Mouse (Mus musculus): ENCODE measurements around the gene Adap2. TPM values are rescaled to one million over a fixed set of nuclear protein-coding genes. Genes with fewer than 3 reads are reported as not detected.

The Adap2 gene
- polyA plus RNA-seq, 1 experiment from 2014 or later, result 3.4 TPM

DNA sequence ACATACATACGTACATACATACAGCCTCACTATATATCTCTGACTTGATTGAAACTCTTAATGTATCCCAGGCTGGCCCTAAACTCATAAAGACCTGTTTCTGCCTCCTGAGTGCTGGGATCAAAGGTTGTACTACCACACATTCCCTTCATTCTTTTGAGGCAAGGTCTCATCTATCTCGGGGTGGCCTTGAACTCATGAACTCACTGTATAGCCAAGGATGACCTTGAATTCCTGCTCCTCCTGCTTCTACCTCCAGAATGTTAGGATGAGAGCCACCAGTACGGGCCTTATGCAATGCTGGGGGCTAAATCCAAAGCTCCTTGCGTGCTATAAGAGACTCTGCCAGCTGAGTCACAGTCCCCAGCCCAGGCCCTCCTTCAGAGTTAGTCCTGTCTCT is 7.1 kb downstream of the Adap2 start:
- peaks cover 5% of the 10 kb centered on the region; the same call in 1 of the 2 replicates for H3K27me3 ChIP-seq (replicated peaks)
- H3K27ac ChIP-seq (replicated peaks), result no peak overlapping the region
- H3K4me2 ChIP-seq, result no peak overlapping the region
- no peaks in the 10 kb centered on the region for H3K9me3 ChIP-seq (replicated peaks)
- H3K4me1 ChIP-seq, result no peaks in the 10 kb centered on the region
- H3K9ac ChIP-seq (replicated peaks), result no peak overlapping the region
- ATAC-seq (ENCODE audit: low FRiP score), result no peak
- 86% methylated on average over 4 of the region's 4 CpGs for WGBS
- no peak overlapping the region for H3K4me3 ChIP-seq (replicated peaks)
- no peaks in the 10 kb centered on the region for H3K36me3 ChIP-seq

DNA sequence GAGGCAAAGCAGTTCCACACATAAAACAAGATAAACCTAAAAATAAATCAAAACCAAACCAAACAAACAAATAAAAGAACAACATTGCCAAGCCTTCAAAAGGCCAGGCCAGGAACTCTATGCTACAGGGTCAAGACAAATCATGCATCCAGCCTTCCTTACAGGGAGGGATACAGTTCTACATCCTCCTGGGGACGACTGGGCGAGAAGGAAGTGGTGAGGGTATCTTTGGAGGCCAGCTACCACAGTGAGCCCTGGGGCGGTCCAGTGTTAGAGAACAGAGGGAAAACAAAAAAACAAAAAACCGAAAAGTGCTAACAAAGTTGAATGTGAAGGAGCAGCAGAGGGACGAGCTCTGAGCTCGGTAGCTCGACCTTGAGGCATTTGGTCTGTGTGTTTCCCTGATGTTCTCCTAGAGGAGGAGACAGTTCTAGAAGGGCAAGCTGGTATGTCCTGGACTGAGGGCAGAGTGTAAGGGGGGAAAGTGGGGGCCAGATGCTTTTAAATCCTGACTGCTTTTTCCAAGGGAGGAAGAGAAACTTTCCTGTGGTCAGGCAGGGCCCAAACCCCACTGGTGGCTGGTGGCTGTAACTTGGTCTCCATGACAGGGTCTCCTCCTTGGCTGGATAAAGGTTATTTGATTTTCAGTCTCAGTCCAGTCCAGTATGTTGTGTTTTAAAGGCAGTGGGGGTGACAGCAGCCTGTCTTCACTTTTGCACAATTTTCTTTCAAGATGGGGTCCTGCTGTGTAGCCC is 9.6 kb downstream of the Adap2 start:
- no peak for ATAC-seq (ENCODE audit: low FRiP score)
- H3K27me3 ChIP-seq (replicated peaks), result no peaks in the 10 kb centered on the region
- no peaks in the 10 kb centered on the region for H3K36me3 ChIP-seq
- H3K9me3 ChIP-seq (replicated peaks), result no peaks in the 10 kb centered on the region
- H3K27ac ChIP-seq (replicated peaks), result no peak overlapping the region
- H3K4me2 ChIP-seq, result no peak overlapping the region
- no peak overlapping the region for H3K4me3 ChIP-seq (replicated peaks)
- no peak overlapping the region for H3K9ac ChIP-seq (replicated peaks)
- no peaks in the 10 kb centered on the region for H3K4me1 ChIP-seq
- 76% methylated on average over 7 of the region's 7 CpGs for WGBS

DNA sequence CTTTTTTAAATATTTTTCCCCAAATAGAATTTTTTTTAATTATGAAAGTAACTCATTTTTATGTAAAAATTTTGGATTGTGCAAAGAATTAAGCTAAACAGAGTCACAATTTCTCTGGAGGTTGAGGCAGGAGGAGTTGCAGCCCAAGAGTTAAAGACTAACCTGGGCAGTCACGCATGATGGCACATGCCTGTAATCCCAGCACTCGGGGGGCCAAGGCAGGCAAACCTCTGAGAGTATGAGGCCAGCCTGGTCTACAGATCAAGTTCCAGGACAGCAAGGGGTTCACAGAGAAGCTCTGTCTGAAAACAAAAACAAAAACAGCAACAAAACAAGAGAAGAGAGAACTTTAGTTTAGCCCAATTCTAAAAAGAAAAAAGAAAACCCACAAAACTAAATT is 10.3 kb downstream of the Adap2 start:
- Histone ChIP-seq H3K4me2 (no peak overlapping the region), H3K9ac (replicated peaks) (no peak overlapping the region), H3K4me3 (replicated peaks) (no peak overlapping the region), H3K9me3 (replicated peaks) (no peaks in the 10 kb centered on the region), H3K4me1 (no peaks in the 10 kb centered on the region), H3K27ac (replicated peaks) (no peak overlapping the region), H3K36me3 (no peaks in the 10 kb centered on the region), H3K27me3 (replicated peaks) (no peaks in the 10 kb centered on the region)
- ATAC-seq (ENCODE audit: low FRiP score), result no peak
- 56% methylated on average over 2 of the region's 2 CpGs for WGBS

DNA sequence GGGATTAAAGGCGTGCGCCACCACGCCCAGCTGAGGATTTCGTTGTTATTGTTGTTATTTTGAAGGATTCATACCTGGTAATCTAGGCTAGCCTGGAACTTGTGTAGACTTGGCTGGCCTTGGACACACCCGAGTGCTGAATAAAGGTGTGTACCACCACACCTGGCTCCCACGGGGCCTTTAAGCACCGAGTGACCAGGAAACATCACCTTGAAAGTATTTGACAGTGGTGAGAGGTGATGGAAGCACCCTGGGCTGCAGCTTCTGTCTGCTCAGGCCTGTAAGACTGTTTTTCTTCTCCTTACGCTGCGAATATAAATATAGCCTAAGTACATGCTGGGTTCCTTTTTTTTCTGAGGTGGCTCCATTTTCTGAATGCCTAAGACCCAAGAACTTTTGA is 14.2 kb downstream of the Adap2 start:
- Histone ChIP-seq H3K9me3 (replicated peaks) (no peaks in the 10 kb centered on the region), H3K4me1 (no peaks in the 10 kb centered on the region), H3K4me3 (replicated peaks) (no peak overlapping the region), H3K9ac (replicated peaks) (no peak overlapping the region), H3K27ac (replicated peaks) (no peak overlapping the region), H3K36me3 (no peaks in the 10 kb centered on the region), H3K4me2 (no peak overlapping the region), H3K27me3 (replicated peaks) (no peaks in the 10 kb centered on the region)
- no peak for ATAC-seq (ENCODE audit: low FRiP score)
- WGBS, result 92% methylated on average over 9 of the region's 9 CpGs

DNA sequence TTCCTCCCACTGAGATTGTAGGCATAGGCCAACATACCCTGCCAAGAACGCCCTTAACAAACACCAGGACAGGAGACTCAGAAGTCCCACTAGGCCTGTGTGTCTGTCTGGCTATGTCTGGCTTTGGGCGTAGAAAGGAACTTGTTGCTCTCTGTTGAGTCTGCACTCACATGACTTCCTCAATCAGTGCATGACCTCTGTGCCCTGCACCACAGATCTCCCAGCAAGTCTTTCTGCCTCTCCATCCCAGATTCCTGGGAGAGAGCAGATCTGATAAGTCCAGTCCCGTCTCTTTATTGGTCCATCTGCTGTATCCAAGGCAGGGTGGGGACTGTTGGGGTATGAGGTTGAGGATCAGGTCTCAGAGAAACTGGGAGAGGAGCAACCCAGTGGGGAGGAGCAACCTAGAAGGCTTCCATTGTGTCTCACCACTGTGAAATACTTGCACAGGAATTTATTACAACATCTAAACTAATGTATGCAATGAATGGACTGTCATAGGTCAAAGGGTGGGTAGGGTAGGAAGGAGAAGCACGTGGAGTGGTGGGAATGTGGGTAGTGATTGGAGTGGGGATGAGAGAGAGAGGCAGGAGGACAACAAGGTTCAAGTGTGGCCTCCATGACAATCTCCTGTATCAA is 14.8 kb downstream of the Adap2 start:
- Histone ChIP-seq H3K27ac (replicated peaks) (no peak overlapping the region), H3K9ac (replicated peaks) (no peak overlapping the region), H3K9me3 (replicated peaks) (no peaks in the 10 kb centered on the region), H3K27me3 (replicated peaks) (no peaks in the 10 kb centered on the region), H3K4me2 (no peak overlapping the region), H3K36me3 (no peaks in the 10 kb centered on the region), H3K4me1 (no peaks in the 10 kb centered on the region), H3K4me3 (replicated peaks) (no peak overlapping the region)
- 83% methylated on average over 4 of the region's 4 CpGs for WGBS
- ATAC-seq (ENCODE audit: low FRiP score), result no peak

DNA sequence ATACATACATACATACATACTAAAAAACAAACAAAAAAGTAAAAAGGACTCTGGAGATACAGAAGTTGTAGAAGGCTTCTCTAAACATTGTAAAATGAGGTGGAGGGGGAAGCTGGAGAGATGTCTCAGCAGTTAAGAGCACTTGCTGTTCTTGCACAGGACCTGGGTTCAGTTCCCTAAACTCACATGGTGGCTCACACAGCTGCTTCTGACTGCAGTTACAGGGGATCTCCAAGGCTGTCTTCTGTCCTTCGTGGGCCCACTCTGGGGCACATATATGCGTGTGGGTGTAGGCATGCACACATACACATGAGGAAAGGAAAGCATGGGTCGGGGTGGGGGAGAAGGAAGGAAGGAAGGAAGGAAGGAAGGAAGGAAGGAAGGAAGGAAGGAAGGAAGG is 15.7 kb downstream of the Adap2 start:
- ATAC-seq (ENCODE audit: low FRiP score), result no peak
- H3K9me3 ChIP-seq (replicated peaks), result no peaks in the 10 kb centered on the region
- H3K36me3 ChIP-seq, result no peaks in the 10 kb centered on the region
- H3K4me2 ChIP-seq, result no peak overlapping the region
- no peak overlapping the region for H3K4me3 ChIP-seq (replicated peaks)
- no peaks in the 10 kb centered on the region for H3K4me1 ChIP-seq
- H3K9ac ChIP-seq (replicated peaks), result no peak overlapping the region
- H3K27me3 ChIP-seq (replicated peaks), result no peaks in the 10 kb centered on the region
- whole genome bisulfite sequencing, result 87% methylated on average over 3 of the region's 3 CpGs
- no peak overlapping the region for H3K27ac ChIP-seq (replicated peaks)

DNA sequence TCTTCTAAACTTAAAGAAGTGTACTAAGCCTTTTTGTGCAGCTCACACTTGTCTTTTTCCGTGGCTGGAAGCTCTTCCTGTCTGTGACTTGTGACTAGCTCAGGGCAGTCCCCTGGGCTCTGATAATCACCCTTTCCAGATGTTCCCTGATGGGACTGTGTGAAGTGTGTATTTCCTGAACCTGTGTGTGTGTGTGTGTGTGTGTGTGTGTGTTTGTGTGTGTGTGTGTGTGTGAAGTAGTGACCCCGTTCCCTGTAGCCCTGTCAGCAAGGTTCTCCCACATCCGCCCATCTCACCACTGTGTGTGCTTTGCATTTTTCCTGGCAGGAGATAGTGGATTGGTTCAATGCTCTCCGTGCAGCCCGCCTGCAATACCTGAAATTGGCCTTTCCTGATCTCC is 16.4 kb downstream of the Adap2 start:
- 79% methylated on average over 5 of the region's 5 CpGs for WGBS
- no peak for ATAC-seq (ENCODE audit: low FRiP score)

DNA sequence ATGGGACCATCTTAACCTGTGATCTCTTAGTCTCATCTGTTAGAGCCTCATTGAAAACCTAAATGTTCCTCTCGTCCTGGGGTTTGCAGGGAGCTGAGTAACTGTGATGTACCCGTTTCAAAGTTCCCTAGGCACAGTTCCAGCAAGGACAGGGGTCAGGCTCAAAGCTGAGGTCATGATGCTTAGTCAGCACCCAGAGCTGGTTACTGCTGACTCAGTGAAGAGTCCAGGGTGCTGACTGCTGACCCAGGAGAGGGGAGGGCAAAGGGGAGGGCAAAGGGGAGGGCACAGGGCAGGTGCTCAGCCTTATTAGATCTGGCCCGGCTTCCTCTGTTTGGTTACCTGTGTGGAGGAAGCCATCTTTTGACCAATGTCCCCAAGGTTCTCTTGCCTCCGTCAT is 18.0 kb downstream of the Adap2 start:
- H3K4me3 ChIP-seq (replicated peaks), result no peak overlapping the region
- H3K36me3 ChIP-seq, result no peaks in the 10 kb centered on the region
- H3K4me1 ChIP-seq, result no peaks in the 10 kb centered on the region
- WGBS, result 72% methylated on average over 4 of the region's 4 CpGs
- no peak overlapping the region for H3K4me2 ChIP-seq
- no peak overlapping the region for H3K27ac ChIP-seq (replicated peaks)
- H3K9ac ChIP-seq (replicated peaks), result no peak overlapping the region
- no peaks in the 10 kb centered on the region for H3K9me3 ChIP-seq (replicated peaks)
- ATAC-seq (ENCODE audit: low FRiP score), result no peak
- H3K27me3 ChIP-seq (replicated peaks), result no peaks in the 10 kb centered on the region

More for the DNA sequence above, 16.4 kb downstream of the Adap2 start:
- Histone ChIP-seq H3K4me1 (no peaks in the 10 kb centered on the region), H3K36me3 (no peaks in the 10 kb centered on the region), H3K4me2 (no peak overlapping the region), H3K9ac (replicated peaks) (no peak overlapping the region), H3K4me3 (replicated peaks) (no peak overlapping the region), H3K9me3 (replicated peaks) (no peaks in the 10 kb centered on the region), H3K27ac (replicated peaks) (no peak overlapping the region), H3K27me3 (replicated peaks) (no peaks in the 10 kb centered on the region)

DNA sequence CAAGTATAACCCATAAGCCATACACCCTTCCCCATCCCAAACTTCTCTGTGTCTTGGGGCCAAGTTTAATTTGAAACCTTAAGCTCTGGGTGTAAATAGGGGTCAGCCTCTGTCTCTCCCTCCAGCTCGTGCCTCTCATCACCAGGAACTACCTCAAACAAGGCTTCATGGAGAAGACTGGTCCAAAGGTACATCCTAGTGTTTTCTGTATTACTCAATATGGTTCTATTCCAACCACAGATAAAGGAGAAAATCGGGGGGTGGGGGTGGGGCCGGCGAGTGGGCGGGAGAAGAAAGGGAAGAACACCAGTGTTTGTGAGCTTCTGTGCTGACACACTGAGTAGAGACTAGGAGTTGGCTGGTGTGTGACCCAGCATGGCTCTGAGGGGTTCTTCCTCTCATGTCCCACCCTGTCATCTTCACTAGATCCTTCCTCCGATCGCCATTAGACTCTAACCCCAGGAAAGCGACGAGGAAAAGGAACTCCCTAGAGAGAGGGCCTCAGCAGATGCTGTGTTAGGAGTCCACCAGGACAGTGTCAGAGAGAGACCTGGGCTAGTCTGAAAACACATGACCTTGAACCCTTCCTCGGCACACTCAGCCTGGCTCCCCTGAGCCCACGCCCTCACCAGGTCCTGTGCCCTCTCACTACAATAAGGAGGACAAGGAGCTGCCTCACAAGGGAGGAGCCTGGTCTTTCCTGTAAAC is 20.2 kb downstream of the Adap2 start:
- Histone ChIP-seq H3K4me3 (replicated peaks) (no peak overlapping the region), H3K4me2 (no peak overlapping the region), H3K9me3 (replicated peaks) (no peaks in the 10 kb centered on the region), H3K9ac (replicated peaks) (no peak overlapping the region), H3K27me3 (replicated peaks) (no peaks in the 10 kb centered on the region), H3K36me3 (no peaks in the 10 kb centered on the region), H3K27ac (replicated peaks) (no peak overlapping the region), H3K4me1 (no peaks in the 10 kb centered on the region)
- ATAC-seq (ENCODE audit: low FRiP score), result no peak
- WGBS, result 88% methylated on average over 11 of the region's 11 CpGs

DNA sequence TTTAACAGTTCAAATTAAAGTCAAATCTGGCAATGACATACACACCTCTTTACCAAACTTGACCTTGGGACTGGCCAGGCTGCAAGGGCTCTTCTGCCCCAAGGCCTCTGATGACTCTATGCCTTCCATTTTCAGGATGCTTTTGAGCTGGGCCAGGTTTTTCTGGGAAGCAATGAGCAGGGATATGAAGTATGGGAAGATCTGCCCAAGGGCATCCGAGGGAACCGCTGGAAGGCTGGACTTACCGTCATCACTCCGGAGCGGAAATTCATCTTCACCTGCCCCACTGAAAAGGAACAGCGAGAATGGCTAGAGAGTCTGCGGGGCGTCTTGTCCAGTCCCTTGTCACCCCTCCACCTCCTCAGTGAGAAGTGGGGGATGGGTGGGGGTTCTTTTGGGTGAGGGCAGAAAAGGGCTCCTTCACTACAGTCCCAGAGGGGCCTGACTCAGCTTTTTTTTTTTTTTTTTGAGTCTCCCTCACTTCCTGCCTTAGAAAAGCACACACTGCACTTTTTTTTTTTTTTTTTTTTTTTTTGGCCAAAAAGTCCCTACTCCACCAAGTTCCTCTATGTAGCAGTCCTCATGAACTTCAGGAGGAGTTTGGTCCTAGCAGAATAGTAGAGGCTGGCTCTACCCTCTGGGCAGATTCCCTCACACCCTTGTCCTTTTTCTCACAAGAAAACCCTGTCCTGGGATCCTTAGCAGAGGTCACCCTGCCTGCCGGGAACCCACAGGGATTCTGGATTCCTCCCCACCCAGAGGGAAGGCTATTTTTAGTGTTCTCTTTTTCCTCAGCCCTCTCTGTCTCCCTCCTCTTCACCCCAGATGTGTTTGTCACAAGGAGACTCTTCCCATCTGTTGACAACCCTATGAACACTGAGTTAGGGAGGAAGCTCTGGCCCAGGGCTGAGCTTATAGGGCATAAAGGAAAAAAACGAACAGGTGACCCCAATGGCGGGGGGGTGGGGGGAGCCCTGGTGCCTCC is 23.3 kb downstream of the Adap2 start:
- WGBS, result 77% methylated on average over 11 of the region's 11 CpGs
- no peak overlapping the region for H3K4me2 ChIP-seq
- ATAC-seq (ENCODE audit: low FRiP score), result no peak

DNA sequence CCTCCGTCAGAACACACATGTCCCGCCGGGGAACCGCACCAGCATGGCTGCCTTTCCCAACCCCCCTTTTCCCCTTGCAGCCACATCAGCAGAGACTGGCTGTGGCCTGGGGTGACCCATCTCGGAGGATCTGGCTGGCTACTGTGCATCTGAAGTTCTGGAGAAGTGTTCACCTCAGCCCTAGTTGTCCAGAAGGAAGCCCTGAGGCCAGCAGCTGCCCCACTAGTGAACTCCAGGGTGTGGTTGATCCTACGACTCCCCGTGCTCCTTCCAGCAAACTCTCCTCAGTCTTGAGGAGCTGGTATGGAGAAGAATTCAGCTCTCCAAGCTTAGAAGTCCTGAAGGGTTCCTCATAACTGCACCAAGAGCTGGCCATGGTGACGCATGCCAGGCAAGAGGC is 24.4 kb downstream of the Adap2 start:
- no peak for ATAC-seq (ENCODE audit: low FRiP score)
- WGBS, result 86% methylated on average over 8 of the region's 8 CpGs

More for the DNA sequence above, 23.3 kb downstream of the Adap2 start:
- Histone ChIP-seq H3K27ac (replicated peaks) (no peak overlapping the region), H3K4me3 (replicated peaks) (no peak overlapping the region), H3K4me1 (no peaks in the 10 kb centered on the region), H3K9ac (replicated peaks) (no peak overlapping the region), H3K36me3 (no peaks in the 10 kb centered on the region), H3K27me3 (replicated peaks) (no peaks in the 10 kb centered on the region), H3K9me3 (replicated peaks) (no peaks in the 10 kb centered on the region)

More for the DNA sequence above, 24.4 kb downstream of the Adap2 start:
- Histone ChIP-seq H3K27ac (replicated peaks) (no peak overlapping the region), H3K4me1 (no peaks in the 10 kb centered on the region), H3K4me3 (replicated peaks) (no peak overlapping the region), H3K9ac (replicated peaks) (no peak overlapping the region), H3K27me3 (replicated peaks) (no peaks in the 10 kb centered on the region), H3K9me3 (replicated peaks) (no peaks in the 10 kb centered on the region), H3K4me2 (no peak overlapping the region), H3K36me3 (no peaks in the 10 kb centered on the region)
